Mouse (Mus musculus) midbrain, embryonic 12.5 days (tissue): ENCODE measurements at regions not wholly inside any gene's neighbourhood (a gene's known extent, or its start where the extent isn't known, plus 50 kb on each side); places are given as distances from the start of the nearest gene placed in this dataset.

Experiments used
- ATAC-seq: fragments of 200-750 bp; cut with Nextera tagmentation; 2 replicates; pipeline ENCODE4 v1.8.0; 2017; ENCODE audit warnings: low read depth, moderate TSS enrichment, moderate library complexity; ENCODE audit not compliant: low FRiP score
- H3K27ac ChIP-seq: fragments of 300-500 bp; sonication (generic); replicated peaks from 2 replicates; pipeline ENCODE4 v1.5.1; 2016; ENCODE audit warnings: mild to moderate bottlenecking
- H3K27me3 ChIP-seq: fragments of 300-500 bp; sonication (generic); 2 replicates; pipeline ENCODE4 v1.6.1; 2016; ENCODE audit warnings: mild to moderate bottlenecking
- H3K36me3 ChIP-seq: fragments of 300-500 bp; sonication (generic); 2 replicates; pipeline ENCODE4 v1.6.1; 2016
- H3K4me1 ChIP-seq: fragments of 300-500 bp; sonication (generic); 2 replicates; pipeline ENCODE4 v1.6.1; 2016
- H3K4me2 ChIP-seq: fragments of 300-500 bp; sonication (generic); replicated peaks from 2 replicates; pipeline ENCODE4 v1.6.1; 2016; ENCODE audit warnings: mild to moderate bottlenecking, moderate library complexity
- H3K4me3 ChIP-seq: fragments of 300-500 bp; sonication (generic); 2 replicates; pipeline ENCODE4 v1.5.1; 2016; ENCODE audit warnings: mild to moderate bottlenecking
- H3K9ac ChIP-seq: fragments of 300-500 bp; sonication (generic); replicated peaks from 2 replicates; pipeline ENCODE4 v1.6.1; 2016; ENCODE audit warnings: mild to moderate bottlenecking, moderate library complexity
- H3K9me3 ChIP-seq: fragments of 300-500 bp; sonication (generic); 2 replicates; pipeline ENCODE4 v1.6.1; 2016; ENCODE audit warnings: mild to moderate bottlenecking
- WGBS: fragments of 180-500 bp; shearing (Covaris S2); methylation state at CpG from one replicate; pipeline ENCODE4 v1.1.7; 2016; 5-methylcytosine and 5-hydroxymethylcytosine counted together

DNA sequence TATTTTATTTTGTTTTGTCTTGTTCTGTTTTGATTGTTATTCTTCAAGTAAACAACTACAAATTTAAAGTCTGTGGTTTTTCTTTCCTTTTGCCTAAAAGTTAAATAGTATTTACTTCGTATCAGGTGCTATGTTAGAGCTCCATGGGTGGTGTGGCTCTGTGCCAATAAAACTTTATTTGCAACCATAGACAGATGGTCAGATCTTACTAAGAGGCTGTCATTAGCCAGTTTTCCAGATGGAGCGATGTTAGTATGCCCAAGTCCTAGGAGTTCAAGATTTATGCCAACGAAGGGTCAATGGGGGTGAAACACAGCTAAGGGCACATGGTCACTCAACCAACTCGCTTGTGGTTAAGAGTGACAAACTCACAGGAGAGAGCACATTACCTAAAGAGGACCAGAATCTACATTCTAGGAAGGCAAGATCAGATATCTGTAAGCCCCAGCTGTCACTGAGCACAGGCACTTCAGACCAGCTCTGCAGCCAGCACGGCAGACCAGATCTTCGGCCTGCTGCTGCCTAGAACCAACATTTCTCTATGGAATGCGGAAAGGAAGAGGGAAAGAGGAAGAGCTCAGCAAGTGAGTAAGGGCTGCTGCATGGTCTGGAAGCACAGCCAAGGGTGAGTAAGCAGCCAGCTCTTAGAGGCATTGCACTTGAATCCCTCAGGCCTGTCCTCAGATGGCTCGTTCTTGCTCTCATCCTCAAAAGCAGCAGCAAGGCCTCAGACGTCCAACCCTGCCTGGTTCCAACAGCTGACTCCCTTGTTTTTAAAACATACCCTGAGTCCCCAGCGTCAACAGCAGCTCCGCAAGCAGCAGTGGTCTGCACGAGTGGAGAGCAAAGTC lies 54.3 kb upstream of the Cd93 start:
- Histone ChIP-seq H3K36me3 (no peaks in the 10 kb centered on the region), H3K4me3 (no peak overlapping the region), H3K4me2 (no peak overlapping the region), H3K27me3 (no peaks in the 10 kb centered on the region), H3K9ac (no peak overlapping the region), H3K4me1 (no peaks in the 10 kb centered on the region), H3K9me3 (no peaks in the 10 kb centered on the region), H3K27ac (no peak overlapping the region)
- ATAC-seq, result no peak
- WGBS, result 85% methylated on average over 12 of the region's 12 CpGs

DNA sequence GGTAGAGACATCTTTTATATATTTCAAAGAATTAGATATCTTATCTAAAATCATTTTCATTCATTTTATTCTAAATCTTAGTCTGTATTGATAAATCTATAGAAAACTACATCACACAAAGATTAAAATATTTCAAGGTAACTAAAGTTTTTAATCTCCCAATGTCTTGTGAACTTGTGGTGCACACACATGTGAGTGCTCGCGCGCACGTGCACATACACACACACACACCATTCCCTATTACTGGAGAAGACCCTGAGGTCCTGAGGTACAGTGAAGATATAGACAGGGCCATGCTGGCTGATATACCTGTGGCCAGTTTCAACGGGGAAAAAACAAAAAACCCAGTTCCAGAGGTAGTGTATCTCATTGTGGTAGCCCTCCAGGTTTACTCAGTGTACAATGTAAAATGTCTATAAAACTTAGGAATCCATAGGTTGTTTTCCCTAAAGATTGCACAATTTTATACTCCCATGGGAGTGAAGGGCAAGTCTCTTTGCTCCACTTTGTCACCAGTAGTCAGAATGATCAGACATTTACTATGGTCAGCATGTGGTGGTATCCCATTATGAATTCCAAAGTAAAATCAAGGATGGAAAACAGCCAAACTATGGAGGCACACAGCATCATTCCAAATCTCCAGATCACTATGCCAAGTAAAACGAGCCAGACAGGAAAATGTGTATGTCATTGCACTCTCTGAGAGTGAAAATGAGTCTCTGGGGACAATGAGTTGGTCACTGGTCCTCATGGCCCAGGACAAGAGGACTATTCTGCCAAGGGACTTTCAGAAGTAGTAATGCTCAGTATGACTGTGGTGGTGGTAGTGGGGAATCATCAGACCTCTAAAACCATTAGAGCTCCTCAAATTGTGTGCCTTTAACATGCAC lies 53.0 kb upstream of the Cd93 start:
- no peak overlapping the region for H3K27ac ChIP-seq
- no peak overlapping the region for H3K4me3 ChIP-seq
- H3K4me2 ChIP-seq, result no peak overlapping the region
- ATAC-seq, result no peak
- no peak overlapping the region for H3K9ac ChIP-seq
- WGBS, result 95% methylated on average over 6 of the region's 6 CpGs
- H3K4me1 ChIP-seq, result no peaks in the 10 kb centered on the region
- no peaks in the 10 kb centered on the region for H3K27me3 ChIP-seq
- no peaks in the 10 kb centered on the region for H3K9me3 ChIP-seq
- H3K36me3 ChIP-seq, result no peaks in the 10 kb centered on the region

DNA sequence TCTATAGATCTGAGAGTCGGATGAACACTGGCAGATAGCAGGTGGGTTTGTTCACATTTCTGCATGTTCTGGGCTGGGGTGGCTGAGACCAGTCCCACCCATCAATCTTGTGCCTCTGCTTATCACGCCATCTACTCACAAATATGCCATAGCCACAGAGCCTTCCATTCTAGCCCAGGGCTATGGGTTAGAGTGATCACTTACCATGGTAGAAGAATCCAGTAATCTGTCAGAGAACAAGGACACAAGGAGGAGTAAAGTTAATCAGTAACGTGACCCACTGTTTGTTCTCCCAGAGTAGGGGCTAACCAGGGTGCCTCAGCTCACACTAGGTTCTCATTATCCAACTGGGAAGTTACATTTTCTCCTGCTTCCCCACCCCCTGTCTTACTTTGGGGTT lies 52.1 kb upstream of the Cd93 start:
- 64% methylated on average over 3 of the region's 3 CpGs for WGBS
- no peaks in the 10 kb centered on the region for H3K27me3 ChIP-seq
- no peak for ATAC-seq
- H3K4me1 ChIP-seq, result no peaks in the 10 kb centered on the region
- H3K4me3 ChIP-seq, result no peak overlapping the region
- H3K9me3 ChIP-seq, result no peaks in the 10 kb centered on the region
- H3K9ac ChIP-seq, result no peak overlapping the region
- no peaks in the 10 kb centered on the region for H3K36me3 ChIP-seq
- H3K4me2 ChIP-seq, result no peak overlapping the region
- H3K27ac ChIP-seq, result no peak overlapping the region

DNA sequence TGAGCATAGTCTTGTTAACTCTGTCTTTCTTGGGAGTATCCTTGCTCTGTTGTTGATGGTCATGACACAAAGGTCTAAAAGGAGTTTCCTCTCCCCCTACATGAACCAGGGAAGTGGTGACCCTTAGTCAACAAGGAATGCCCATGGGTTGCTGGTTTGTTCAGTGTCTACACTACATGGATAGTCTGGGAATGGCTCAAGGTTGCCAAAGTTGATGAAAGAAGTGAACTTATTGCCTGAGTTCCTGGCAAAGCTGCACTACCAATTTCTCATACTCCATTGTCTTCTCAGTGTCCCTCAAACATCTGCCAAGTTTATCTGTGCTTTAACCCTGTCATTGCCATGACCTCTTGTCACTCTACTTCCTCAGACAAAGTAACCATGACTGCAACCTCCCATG lies 49.9 kb upstream of the Cd93 start:
- ATAC-seq, result no peak
- Histone ChIP-seq H3K9me3 (no peaks in the 10 kb centered on the region), H3K4me1 (no peaks in the 10 kb centered on the region), H3K27me3 (no peaks in the 10 kb centered on the region), H3K4me3 (no peak overlapping the region), H3K4me2 (no peak overlapping the region), H3K27ac (no peak overlapping the region), H3K36me3 (no peaks in the 10 kb centered on the region), H3K9ac (no peak overlapping the region)
